Mouse (Mus musculus): ENCODE measurements at regions not wholly inside any gene's neighbourhood (a gene's known extent, or its start where the extent isn't known, plus 50 kb on each side); places are given as distances from the start of the nearest gene placed in this dataset.

DNA sequence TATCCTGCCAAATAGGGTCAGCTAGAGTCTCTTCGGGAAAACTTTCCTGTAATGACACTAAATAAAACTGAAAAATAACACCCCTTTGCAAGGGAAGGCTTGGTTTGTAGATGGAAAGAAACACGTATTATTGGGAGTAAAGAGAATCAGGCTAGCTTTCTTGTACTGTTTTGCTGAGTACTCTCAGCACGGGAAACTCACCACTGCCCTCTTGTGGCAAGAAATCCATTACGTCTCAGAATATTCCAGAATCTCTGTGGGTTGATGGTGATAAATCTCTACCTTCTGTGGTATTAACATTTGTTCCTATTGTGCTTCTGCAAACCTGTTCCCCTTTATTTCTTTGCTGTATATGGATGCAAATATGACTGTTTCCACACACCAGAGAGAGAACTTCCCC lies 64.8 kb upstream of the Nmur2 start:
- Histone ChIP-seq H3K4me3 (replicated peaks; ENCODE audit: low read length) (no peak overlapping the region), H3K9me3 (replicated peaks; ENCODE audit: control insufficient read depth, low read length) (no peaks in the 10 kb centered on the region), H3K9ac (ENCODE audit: low read length) (no peak overlapping the region), H3K27me3 (ENCODE audit: control insufficient read depth, insufficient read depth, low read length) (no peaks in the 10 kb centered on the region), H3K4me1 (ENCODE audit: control insufficient read depth, insufficient read depth, low read length) (no peaks in the 10 kb centered on the region), H3K4me2 (ENCODE audit: low read depth, low read length) (no peak overlapping the region), H3K36me3 (ENCODE audit: control insufficient read depth, insufficient read depth, low read length) (no peaks in the 10 kb centered on the region), H3K27ac (ENCODE audit: low read length) (no peak overlapping the region)
- ATAC-seq (ENCODE audit: insufficient read depth, low FRiP score), result no peak
- 26% methylated on average over 4 of the region's 4 CpGs for WGBS

DNA sequence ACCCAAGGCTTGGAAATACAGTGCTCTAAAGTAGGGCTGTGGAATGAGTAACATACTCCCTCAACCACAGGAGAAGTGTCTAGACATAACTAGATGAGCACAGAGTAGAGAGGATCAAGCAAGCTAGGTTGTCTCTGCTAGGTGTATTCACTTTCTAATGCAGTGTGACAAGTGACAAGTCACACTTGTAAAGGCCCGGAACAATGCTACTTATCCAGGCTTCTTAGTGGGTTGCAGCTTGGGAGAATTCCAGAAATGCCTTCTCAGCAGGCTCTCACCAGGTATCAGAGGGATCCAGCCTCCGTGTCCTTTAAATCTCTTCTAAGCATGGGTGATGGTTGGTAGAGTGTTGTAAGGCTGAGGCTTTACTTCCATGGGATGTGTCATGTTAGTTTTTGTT lies 52.1 kb upstream of the Nmur2 start:
- Histone ChIP-seq H3K36me3 (ENCODE audit: control insufficient read depth, insufficient read depth, low read length) (no peaks in the 10 kb centered on the region), H3K9me3 (replicated peaks; ENCODE audit: control insufficient read depth, low read length) (no peaks in the 10 kb centered on the region), H3K4me3 (replicated peaks; ENCODE audit: low read length) (no peak overlapping the region), H3K4me1 (ENCODE audit: control insufficient read depth, insufficient read depth, low read length) (no peaks in the 10 kb centered on the region), H3K27me3 (ENCODE audit: control insufficient read depth, insufficient read depth, low read length) (no peaks in the 10 kb centered on the region), H3K9ac (ENCODE audit: low read length) (no peak overlapping the region), H3K4me2 (ENCODE audit: low read depth, low read length) (no peak overlapping the region), H3K27ac (ENCODE audit: low read length) (no peak overlapping the region)
- 47% methylated on average over 2 of the region's 2 CpGs for WGBS
- no peak for ATAC-seq (ENCODE audit: insufficient read depth, low FRiP score)
